Mouse (Mus musculus) CH12.LX (cell line): Measurements from ENCODE around the gene Hic1.

ENCODE experiments used
- CTCF ChIP-seq, 2 experiments: IDR thresholded peaks in 1 of 2; conservative IDR thresholded peaks in 1 of 2; 2 replicates each; pipeline ENCODE4 v1.5.1; 2011 to 2012; ENCODE audit warnings: low read depth in 2 of 2, low read length in 2 of 2, improper control_type of control experiment in 1 of 2, inconsistent platforms in 1 of 2, mild to moderate bottlenecking in 1 of 2, moderate library complexity in 1 of 2
- E2F4 ChIP-seq: IDR thresholded peaks from 2 replicates; pipeline ENCODE4 v1.6.1; 2011; ENCODE audit warnings: low read depth, low read length, improper control_type of control experiment; ENCODE audit not compliant: insufficient replicate concordance
- GABPA ChIP-seq: IDR thresholded peaks from 2 replicates; pipeline ENCODE4 v1.6.1; 2012; ENCODE audit warnings: low read depth, low read length, improper control_type of control experiment, inconsistent platforms; ENCODE audit not compliant: insufficient replicate concordance
- MAFK ChIP-seq: IDR thresholded peaks from 2 replicates; pipeline ENCODE4 v1.6.1; 2011; ENCODE audit warnings: low read length, improper control_type of control experiment; ENCODE audit not compliant: insufficient replicate concordance
- POLR2A ChIP-seq: IDR thresholded peaks from 2 replicates; pipeline ENCODE4 v1.6.1; 2011; ENCODE audit warnings: low read depth, mild to moderate bottlenecking, improper control_type of control experiment, low read length
- TCF12 ChIP-seq: IDR thresholded peaks from 2 replicates; pipeline ENCODE4 v1.6.1; 2014; ENCODE audit warnings: low read depth, mild to moderate bottlenecking, inconsistent platforms, low read length, improper control_type of control experiment

DNA sequence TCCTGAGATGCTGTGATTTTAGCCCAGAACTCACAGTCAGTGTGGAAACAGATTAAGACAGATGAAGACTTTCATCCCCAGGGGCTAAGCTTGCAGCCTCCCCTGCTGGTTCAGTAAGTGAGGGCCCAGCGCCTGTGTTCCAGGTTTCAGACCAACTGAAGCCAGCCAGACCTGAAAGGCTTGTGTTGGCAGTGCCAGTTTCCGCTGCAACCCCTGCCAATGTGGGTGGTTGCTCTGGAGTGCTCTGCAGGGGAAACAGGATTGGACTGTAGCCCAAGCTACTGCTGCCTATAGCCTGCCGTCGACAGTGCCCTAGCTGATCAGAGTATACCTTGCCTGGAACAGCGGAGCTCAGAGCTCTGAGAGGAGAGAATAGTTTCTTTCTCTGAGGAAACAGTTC, 37.0 kb downstream of the Hic1 start:
- TF ChIP-seq TCF12 = no peak
- no peak for TF ChIP-seq E2F4
- no peak for TF ChIP-seq POLR2A
- no peak for TF ChIP-seq MAFK
- peak in 1 of 2 experiments; percentile 35; a peak in 2 of 4 replicates for TF ChIP-seq CTCF (conservative IDR thresholded peaks at IDR 0.05 in 1 of 2, IDR thresholded peaks at IDR 0.05 in 1 of 2; ENCODE audit: low read depth in 2 of 2, low read length in 2 of 2)
- no peak for TF ChIP-seq GABPA
